Mouse (Mus musculus) ES-Bruce4 (cell line): ENCODE results near the gene Gm45194. TPM values are rescaled to one million over a fixed set of nuclear protein-coding genes. Genes with fewer than 3 reads are reported as not detected.

Source experiments
- H3K27ac ChIP-seq: 2 replicates; pipeline ENCODE4 v1.5.1; 2012; ENCODE audit warnings: low read length, inconsistent platforms; ENCODE audit not compliant: insufficient read depth
- H3K27me3 ChIP-seq: 2 replicates; pipeline ENCODE4 v1.6.1; 2012; ENCODE audit warnings: mild to moderate bottlenecking, low read length, inconsistent platforms; ENCODE audit not compliant: control insufficient read depth, poor library complexity, insufficient read depth, severe bottlenecking
- H3K36me3 ChIP-seq: 2 replicates; pipeline ENCODE4 v1.6.1; 2012; ENCODE audit warnings: inconsistent platforms, mild to moderate bottlenecking, low read length, moderate library complexity; ENCODE audit not compliant: control insufficient read depth, poor library complexity, insufficient read depth, severe bottlenecking
- H3K4me1 ChIP-seq: one replicate; pipeline ENCODE4 v1.8.1; 2011; ENCODE audit warnings: low read length; ENCODE audit not compliant: control insufficient read depth, insufficient read depth
- H3K4me3 ChIP-seq: 2 replicates; pipeline ENCODE4 v1.5.1; 2011; ENCODE audit warnings: low read depth, mild to moderate bottlenecking, low read length
- H3K9ac ChIP-seq: 2 replicates; pipeline ENCODE4 v1.6.1; 2012; ENCODE audit warnings: low read depth, mild to moderate bottlenecking, inconsistent platforms; ENCODE audit not compliant: poor library complexity, severe bottlenecking
- H3K9me3 ChIP-seq: replicated peaks from 2 replicates; pipeline ENCODE4 v1.6.1; 2012; ENCODE audit warnings: mild to moderate bottlenecking, low read length, inconsistent platforms; ENCODE audit not compliant: control insufficient read depth, poor library complexity, insufficient read depth, severe bottlenecking
- CTCF ChIP-seq: IDR thresholded peaks from one replicate; pipeline ENCODE4 v1.8.1; 2011; ENCODE audit warnings: low read depth, low read length
- EP300 ChIP-seq: IDR thresholded peaks from 2 replicates; pipeline ENCODE4 v1.6.1; 2011; ENCODE audit warnings: low read depth, low read length; ENCODE audit not compliant: insufficient read depth
- POLR2A ChIP-seq: IDR thresholded peaks from one replicate; pipeline ENCODE4 v1.8.1; 2011; ENCODE audit warnings: low read length; ENCODE audit not compliant: insufficient read depth
- polyA plus RNA-seq: library from polyadenylated mRNA; stranded (reverse); fragments of >200 nt; gene quantifications from 2 replicates; pipeline ENCODE4 v1.2.4, GENCODE M21; 2011; ENCODE audit warnings: low read depth; ENCODE audit not compliant: missing spikeins, insufficient read depth, insufficient read length

Gm45194 gene
- 2.0 TPM in 1 of 2 replicates, not detected in the other for polyA plus RNA-seq

- Histone ChIP-seq H3K9ac (no peak within 1 kb of the TSS), H3K4me1 (no peaks in the 10 kb centered on the region), H3K27me3 (peaks cover 4% of the 10 kb centered on the region), H3K4me3 (no peak within 1 kb of the TSS), H3K27ac (no peak within 1 kb of the TSS), H3K9me3 (no peaks in the 10 kb centered on the region), H3K36me3 (no peaks in the 10 kb centered on the region)
- TF ChIP-seq POLR2A (no peak), EP300 (no peak), CTCF (no peak)
These were observed at the start of gene Gm45194 for GRCm38 (mm10) chrX:111891089-111891488. Gm45194 (plus strand) TSS chrX:111891389.

- H3K9me3 ChIP-seq, result no peaks in the 10 kb centered on the region
- no peaks in the 10 kb centered on the region for H3K27me3 ChIP-seq
- H3K9ac ChIP-seq, result no peak overlapping the region
- no peaks in the 10 kb centered on the region for H3K36me3 ChIP-seq
- H3K27ac ChIP-seq, result no peak overlapping the region
- H3K4me1 ChIP-seq, result no peaks in the 10 kb centered on the region
- TF ChIP-seq POLR2A (no peak), EP300 (no peak)
- H3K4me3 ChIP-seq, result no peak overlapping the region
These were observed 35.3 kb upstream of the Gm45194 start for GRCm38 (mm10) chrX:111855878-111856277.

- H3K4me1 ChIP-seq, result no peaks in the 10 kb centered on the region
- no peak overlapping the region for H3K9ac ChIP-seq
- no peaks in the 10 kb centered on the region for H3K36me3 ChIP-seq
- H3K27me3 ChIP-seq, result no peaks in the 10 kb centered on the region
- no peaks in the 10 kb centered on the region for H3K9me3 ChIP-seq
- H3K4me3 ChIP-seq, result no peak overlapping the region
- H3K27ac ChIP-seq, result no peak overlapping the region
- TF ChIP-seq CTCF, result no peak
- TF ChIP-seq EP300, result no peak
- no peak for TF ChIP-seq POLR2A
These were observed 9.9 kb upstream of the Gm45194 start for GRCm38 (mm10) chrX:111881251-111881650.

- Histone ChIP-seq H3K4me3 (peak overlapping the region; percentile 40), H3K27me3 (peaks cover 4% of the 10 kb centered on the region), H3K27ac (no peak overlapping the region), H3K9me3 (no peaks in the 10 kb centered on the region), H3K36me3 (no peaks in the 10 kb centered on the region), H3K9ac (peak overlapping the region; percentile 41; the same call in 1 of the 2 replicates), H3K4me1 (no peaks in the 10 kb centered on the region)
- TF ChIP-seq CTCF (no peak), EP300 (no peak), POLR2A (no peak)
These were observed 3.3 kb downstream of the Gm45194 start for GRCm38 (mm10) chrX:111894321-111895050.

- H3K9ac ChIP-seq, result peak overlapping the region; percentile 41; the same call in 1 of the 2 replicates
- no peak overlapping the region for H3K27ac ChIP-seq
These were observed 4.0 kb downstream of the Gm45194 start for GRCm38 (mm10) chrX:111895084-111895779.

GRCm38 (mm10) chrX:111917422-111917821, 26.2 kb downstream of the Gm45194 start:
- Histone ChIP-seq H3K27ac (no peak overlapping the region), H3K9me3 (no peaks in the 10 kb centered on the region), H3K4me3 (no peak overlapping the region), H3K9ac (no peak overlapping the region), H3K27me3 (no peaks in the 10 kb centered on the region), H3K36me3 (no peaks in the 10 kb centered on the region), H3K4me1 (no peaks in the 10 kb centered on the region)
- TF ChIP-seq EP300, result no peak
- no peak for TF ChIP-seq CTCF

More at GRCm38 (mm10) chrX:111895084-111895779, 4.0 kb downstream of the Gm45194 start:
- Histone ChIP-seq H3K4me1 (no peaks in the 10 kb centered on the region), H3K4me3 (no peak overlapping the region; the same call in 1 of the 2 replicates), H3K36me3 (no peaks in the 10 kb centered on the region), H3K27me3 (peaks cover 4% of the 10 kb centered on the region), H3K9me3 (no peaks in the 10 kb centered on the region)
- TF ChIP-seq POLR2A, result no peak
- no peak for TF ChIP-seq EP300
- no peak for TF ChIP-seq CTCF
